Mouse (Mus musculus) heart, adult 8-10 months (tissue): ENCODE results near the gene Gpkow. TPM values are rescaled to one million over a fixed set of nuclear protein-coding genes. Genes with fewer than 3 reads are reported as not detected.
"Not testable (repeated sequence)": the region's sequence is repeated elsewhere in the genome, so short reads cannot be mapped to it uniquely, and the experiment has no call there.

Experiments used
- DNase-seq: peaks from one replicate; pipeline ENCODE4 v3.0.0; 2022; ENCODE audit warnings: low spot score
- total RNA-seq, 4 experiments: library from RNA; stranded (reverse); gene quantifications; 2 replicates each; pipeline ENCODE4 v1.2.4; 2022

Gpkow gene
- total RNA-seq, 4 experiments from 2014 or later, result 18.3 to 21.9 (median 21.3) TPM

DNA sequence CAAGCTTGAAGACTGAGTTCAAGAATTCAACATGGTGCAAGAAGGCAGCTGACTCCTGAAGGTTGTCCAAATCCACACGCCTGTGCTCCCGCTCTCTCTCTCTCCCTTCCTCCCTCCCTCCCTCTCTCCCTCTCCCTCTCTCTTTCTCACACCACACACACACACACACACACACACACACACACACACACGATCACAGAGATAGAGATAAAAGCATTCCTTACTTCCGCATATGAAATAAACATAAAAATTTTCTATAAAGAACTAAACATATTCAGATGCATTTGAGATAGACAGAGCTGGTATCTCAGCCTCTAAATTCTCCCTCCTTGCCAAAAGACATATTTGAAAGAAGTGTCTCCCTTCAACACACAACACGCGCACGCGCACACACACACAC, 48.5 kb downstream of the Gpkow start:
- DNase-seq, result no peak

DNA sequence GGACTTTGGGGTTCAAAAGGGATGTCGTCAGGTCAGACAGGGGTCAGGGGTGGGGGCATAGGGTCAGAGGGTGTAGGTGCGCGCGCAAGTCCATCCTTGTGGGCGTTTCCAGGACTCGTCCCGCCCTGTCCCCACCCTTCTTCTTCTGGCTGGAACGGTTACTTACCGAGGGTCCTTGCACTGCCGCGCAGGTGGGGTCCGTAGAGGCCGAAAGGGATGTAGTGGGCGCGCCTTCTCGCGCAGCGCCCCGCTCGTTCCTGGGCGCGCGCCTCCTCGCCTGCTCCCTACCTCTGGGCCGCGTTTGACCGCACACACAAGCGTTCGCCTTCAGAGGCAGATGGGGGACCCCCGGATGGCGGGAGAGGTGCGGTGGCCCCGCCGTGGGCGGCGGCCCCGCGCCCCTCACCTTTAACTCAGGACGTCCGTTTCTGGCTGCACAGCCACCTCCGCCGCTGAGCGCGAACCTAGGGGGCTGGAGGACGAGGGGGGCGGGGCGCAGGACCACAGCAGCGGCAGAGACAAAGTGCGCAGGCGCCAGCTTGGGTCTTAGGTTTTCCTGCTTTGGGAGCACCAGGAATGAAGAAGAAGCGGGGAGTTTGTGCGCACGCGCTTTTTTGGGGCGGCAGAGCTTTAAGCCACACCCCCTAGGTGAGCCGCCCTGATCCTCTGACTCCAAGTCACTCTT, 53.6 kb downstream of the Gpkow start, which contains the start of gene Ccdc120:
Gene Ccdc120, minus strand, starts transcription at position 474 of the 685 bp plus-strand sequence.
- peak; percentile 26 for DNase-seq

GRCm38 (mm10) chrX:7753627-7754026, 56.7 kb downstream of the Gpkow start:
- not testable (repeated sequence) for DNase-seq

Other genes with a start within 250 kb of the Gpkow start
- gene Foxp3, start 123.5 kb upstream of the Gpkow start, total RNA-seq, result not detected
- 1 to 10 TPM; 3.5 to 5.7 (median 4.6) TPM for gene Ppp1r3f, start 122.8 kb upstream of the Gpkow start, total RNA-seq
- 10 to 100 TPM in 3 of 4 experiments, 1 to 10 TPM in 1; 8.5 to 11.9 (median 11.1) TPM for gene Ccdc22, start 91.6 kb upstream of the Gpkow start, total RNA-seq
- not detected for gene Cacna1f, start 90.0 kb upstream of the Gpkow start, total RNA-seq
- 1 to 10 TPM; 2.9 to 5.4 (median 3.8) TPM for gene Syp, start 58.7 kb upstream of the Gpkow start, total RNA-seq
- gene Prickle3, start 39.9 kb upstream of the Gpkow start, total RNA-seq, result 10 to 100 TPM; 18.8 to 22.2 (median 19.5) TPM
- 10 to 100 TPM; 39.8 to 56.9 (median 51.1) TPM for gene Plp2, start 25.7 kb upstream of the Gpkow start, total RNA-seq
- 10 to 100 TPM; 26.1 to 30.3 (median 28.8) TPM for gene Magix, start 15.9 kb upstream of the Gpkow start, total RNA-seq
- gene Wdr45, start 17.2 kb downstream of the Gpkow start, total RNA-seq, result 10 to 100 TPM; 34.4 to 60.5 (median 46.7) TPM
- gene Gm45208, start 25.1 kb downstream of the Gpkow start, total RNA-seq, result not detected
- gene Praf2, start 31.3 kb downstream of the Gpkow start, total RNA-seq, result 1 to 10 TPM; 4.3 to 6.7 (median 5.7) TPM
- 1 to 10 TPM in 1 of 4 experiments, under 1 TPM in 3; 0.37 to 1.0 (median 0.73) TPM for gene Ccdc120, start 53.8 kb downstream of the Gpkow start, total RNA-seq
- 10 to 100 TPM; 11.9 to 16.9 (median 14.8) TPM for gene Tfe3, start 65.4 kb downstream of the Gpkow start, total RNA-seq
- 10 to 100 TPM; 23.1 to 26.1 (median 24.7) TPM for gene Gripap1, start 92.6 kb downstream of the Gpkow start, total RNA-seq
- under 1 TPM; 0.23 to 0.30 (median 0.27) TPM for gene Kcnd1, start 125.2 kb downstream of the Gpkow start, total RNA-seq
- 10 to 100 TPM; 20.0 to 24.9 (median 21.5) TPM for gene Otud5, start 144.2 kb downstream of the Gpkow start, total RNA-seq
- 1 to 10 TPM; 2.4 to 6.1 (median 3.7) TPM for gene Pim2, start 181.1 kb downstream of the Gpkow start, total RNA-seq
- 10 to 100 TPM in 3 of 4 experiments, 1 to 10 TPM in 1; 8.9 to 18.3 (median 13.5) TPM for gene Slc35a2, start 186.9 kb downstream of the Gpkow start, total RNA-seq
- 10 to 100 TPM; 20.0 to 24.0 (median 20.9) TPM for gene Pqbp1, start 202.1 kb downstream of the Gpkow start, total RNA-seq
- 10 to 100 TPM; 44.7 to 50.5 (median 46.7) TPM for gene Timm17b, start 202.2 kb downstream of the Gpkow start, total RNA-seq
- gene Gm10491, start 210.7 kb downstream of the Gpkow start, total RNA-seq, result not detected
- gene Gm10490, start 212.4 kb downstream of the Gpkow start, total RNA-seq, result not detected
- gene Pcsk1n, start 222.7 kb downstream of the Gpkow start, total RNA-seq, result under 1 TPM; 0.11 to 0.20 (median 0.16) TPM
- gene Eras, start 231.5 kb downstream of the Gpkow start, total RNA-seq, result not detected